Mouse (Mus musculus): ENCODE data around the gene Dvl1. TPM values are rescaled to one million over a fixed set of nuclear protein-coding genes. Genes with fewer than 3 reads are reported as not detected.

The Dvl1 gene
- total and polyA plus RNA-seq, 3 experiments = 23.9 to 55.1 (median 25.8) TPM

DNA sequence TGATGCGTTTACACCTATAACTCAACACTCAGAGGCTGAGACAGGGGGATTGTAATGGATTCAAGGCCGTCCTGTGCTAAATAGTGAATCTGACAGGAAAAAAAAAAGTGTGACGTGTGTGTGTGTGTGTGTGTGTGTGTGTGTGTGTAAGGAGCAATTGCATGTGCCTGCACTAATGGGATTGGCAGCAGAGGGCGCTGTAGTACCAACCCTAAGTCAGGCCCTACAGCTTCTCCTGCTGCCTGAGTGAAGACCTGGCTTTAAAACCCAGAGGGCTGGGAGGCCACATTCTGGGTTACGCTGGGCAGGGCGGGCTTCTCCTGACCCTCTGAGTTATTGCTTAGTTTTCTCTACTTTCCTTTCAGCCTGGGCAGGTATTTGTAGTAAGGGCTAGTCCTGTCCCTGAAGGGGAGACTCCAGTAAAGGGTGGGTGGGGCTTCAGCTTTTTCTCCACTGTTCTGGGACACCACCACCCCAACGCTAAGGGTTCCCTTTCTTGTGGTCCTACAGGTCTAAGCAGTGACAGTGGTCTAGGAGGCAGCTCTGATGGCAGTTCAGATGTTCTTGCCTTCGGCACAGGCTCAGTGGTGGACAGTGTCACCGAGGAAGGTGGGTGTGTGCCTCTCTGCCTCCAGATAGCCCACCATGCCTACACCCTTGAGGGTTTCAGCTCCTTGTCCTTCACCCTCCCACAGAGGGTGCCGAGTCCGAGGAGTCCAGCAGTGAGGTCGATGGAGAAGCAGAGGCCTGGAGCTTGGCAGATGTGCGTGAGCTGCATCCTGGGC, 57.3 kb downstream of the Dvl1 start:
- DNase-seq (ENCODE audit: extremely low read depth) = peak; percentile 45
- no peaks in the 10 kb centered on the region for H3K27me3 ChIP-seq (replicated peaks)
- no peak overlapping the region for H3K4me3 ChIP-seq (replicated peaks in 1 of 3; ENCODE audit: low read depth in 2 of 3, low read length in 2 of 3, poor library complexity in 1 of 3)
- peaks cover 45 to 83% of the 10 kb centered on the region in 2 experiments for H3K36me3 ChIP-seq (replicated peaks in 1 of 2; ENCODE audit: control insufficient read depth in 1 of 2, insufficient read depth in 1 of 2, low read length in 1 of 2)
- TF ChIP-seq RAD21 (IDR thresholded peaks at IDR 0.05; ENCODE audit: low read depth, low read length) (peak; percentile 39), SMC3 (IDR thresholded peaks at IDR 0.05; ENCODE audit: low read depth, low read length) (peak; percentile 21), BHLHE40 (IDR thresholded peaks at IDR 0.05; ENCODE audit: low read depth, low read length) (no peak), CTCF (conservative IDR thresholded peaks at IDR 0.05 in 1 of 2, IDR thresholded peaks at IDR 0.05 in 1 of 2; ENCODE audit: low read depth in 2 of 2, low read length in 2 of 2) (peak in 1 of 2 experiments; percentile 49; a peak in 2 of 4 replicates)
- H3K9ac ChIP-seq (ENCODE audit: insufficient read depth, low read depth) = no peak overlapping the region
- dilution Hi-C loops (cut with MboI; ENCODE audit: extremely low pct_ligation_motif_present, extremely low pct_unique_long_range_greater_than_20kb, low sequenced_read_pairs) (no loop called here), in situ Hi-C loops (cut with MboI; ENCODE audit: low pct_ligation_motif_present, low pct_unique_long_range_greater_than_20kb, low sequenced_read_pairs) (no loop called here)
- no peak overlapping the region for H3K4me2 ChIP-seq (ENCODE audit: insufficient read depth, low read depth, poor library complexity, severe bottlenecking)
- H3K79me2 ChIP-seq (replicated peaks; ENCODE audit: control insufficient read depth, extremely low read depth, insufficient read depth, poor library complexity, severe bottlenecking) = no peaks in the 10 kb centered on the region
- H3K27ac ChIP-seq (ENCODE audit: insufficient read depth, low read depth) = no peak overlapping the region
- no peaks in the 10 kb centered on the region for H3K9me3 ChIP-seq (replicated peaks; ENCODE audit: low read length)
- H3K4me1 ChIP-seq (ENCODE audit: control insufficient read depth in 1 of 2, insufficient read depth in 2 of 2) = 0 out of 4 replicates have a peak, but pooled peaks cover 0 to 2% of the 10 kb centered on the region in 2 experiments

DNA sequence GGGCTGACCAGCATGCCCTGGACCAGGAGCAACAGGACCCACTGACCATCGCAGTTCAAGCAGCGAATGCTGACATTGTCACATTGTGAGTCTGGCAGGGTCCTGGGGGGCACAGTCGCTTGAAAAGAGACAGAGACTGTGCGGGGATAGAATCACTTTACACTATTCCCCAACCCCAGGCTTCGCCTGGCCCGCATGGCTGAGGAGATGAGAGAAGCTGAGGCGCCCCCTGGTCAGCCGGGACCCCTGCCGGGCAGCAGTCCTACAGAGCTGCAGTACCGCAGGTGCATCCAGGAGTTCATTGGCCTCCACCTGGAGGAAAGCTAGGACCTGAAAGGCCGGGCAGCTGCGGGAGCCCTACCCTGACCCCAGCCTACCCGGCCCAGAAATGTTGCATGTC, 58.4 kb downstream of the Dvl1 start:
- in situ Hi-C loops (cut with MboI; ENCODE audit: low pct_ligation_motif_present, low pct_unique_long_range_greater_than_20kb, low sequenced_read_pairs) (no loop called here), dilution Hi-C loops (cut with MboI; ENCODE audit: extremely low pct_ligation_motif_present, extremely low pct_unique_long_range_greater_than_20kb, low sequenced_read_pairs) (no loop called here)
- no peak for DNase-seq (ENCODE audit: extremely low read depth)
- Histone ChIP-seq H3K9me3 (replicated peaks; ENCODE audit: low read length) (no peaks in the 10 kb centered on the region), H3K4me3 (replicated peaks in 1 of 3; ENCODE audit: low read depth in 2 of 3, low read length in 2 of 3, poor library complexity in 1 of 3) (no peak overlapping the region), H3K9ac (ENCODE audit: insufficient read depth, low read depth) (no peak overlapping the region), H3K27ac (ENCODE audit: insufficient read depth, low read depth) (no peak overlapping the region), H3K27me3 (replicated peaks) (no peaks in the 10 kb centered on the region), H3K79me2 (replicated peaks; ENCODE audit: control insufficient read depth, extremely low read depth, insufficient read depth, poor library complexity, severe bottlenecking) (no peaks in the 10 kb centered on the region), H3K4me1 (ENCODE audit: control insufficient read depth in 1 of 2, insufficient read depth in 2 of 2) (0 out of 4 replicates have a peak, but pooled peaks cover 0 to 2% of the 10 kb centered on the region in 2 experiments), H3K4me2 (ENCODE audit: insufficient read depth, low read depth, poor library complexity, severe bottlenecking) (no peak overlapping the region), H3K36me3 (replicated peaks in 1 of 2; ENCODE audit: control insufficient read depth in 1 of 2, insufficient read depth in 1 of 2, low read length in 1 of 2) (peaks cover 39 to 72% of the 10 kb centered on the region in 2 experiments)
- TF ChIP-seq TCF12 (IDR thresholded peaks at IDR 0.05; ENCODE audit: low read depth, low read length) (no peak), ZMIZ1 (IDR thresholded peaks at IDR 0.05; ENCODE audit: low read depth, low read length) (no peak), ZC3H11A (IDR thresholded peaks at IDR 0.05; ENCODE audit: low read depth, low read length) (no peak), ZNF384 (IDR thresholded peaks at IDR 0.05; ENCODE audit: low read depth, low read length) (no peak), KAT2A (IDR thresholded peaks at IDR 0.05; ENCODE audit: insufficient replicate concordance, low read length) (no peak), PAX5 (IDR thresholded peaks at IDR 0.05; ENCODE audit: low read length) (no peak), POLR2A (IDR thresholded peaks at IDR 0.05; ENCODE audit: low read depth, low read length) (no peak), CTCF (conservative IDR thresholded peaks at IDR 0.05 in 1 of 2, IDR thresholded peaks at IDR 0.05 in 1 of 2; ENCODE audit: low read depth in 2 of 2, low read length in 2 of 2) (no peak), MEF2A (IDR thresholded peaks at IDR 0.05; ENCODE audit: borderline replicate concordance, low read depth, low read length) (no peak), ELF1 (IDR thresholded peaks at IDR 0.05; ENCODE audit: low read depth, low read length) (no peak), ETS1 (conservative IDR thresholded peaks at IDR 0.05; ENCODE audit: low read depth, low read length) (no peak)

Data from CH12.LX (cell line).